Mouse (Mus musculus) left cerebral cortex, adult 8-10 months (tissue): ENCODE data around the gene Kif12. TPM values are rescaled to one million over a fixed set of nuclear protein-coding genes. Genes with fewer than 3 reads are reported as not detected.
A peak's percentile ranks its signal among the peaks of the same experiment; 100 is the strongest.

Experiments used
- DNase-seq, 2 experiments: peaks; one replicate each; pipeline ENCODE4 v3.0.0; 2022; ENCODE audit warnings: low spot score in 2 of 2
- total RNA-seq, 4 experiments: library from RNA; stranded (reverse); gene quantifications; 2 replicates each; pipeline ENCODE4 v1.2.4; 2022

Gene Kif12
- total RNA-seq, result under 1 TPM in 1 of 4 experiments, not detected in 3; 0.11 TPM

DNA sequence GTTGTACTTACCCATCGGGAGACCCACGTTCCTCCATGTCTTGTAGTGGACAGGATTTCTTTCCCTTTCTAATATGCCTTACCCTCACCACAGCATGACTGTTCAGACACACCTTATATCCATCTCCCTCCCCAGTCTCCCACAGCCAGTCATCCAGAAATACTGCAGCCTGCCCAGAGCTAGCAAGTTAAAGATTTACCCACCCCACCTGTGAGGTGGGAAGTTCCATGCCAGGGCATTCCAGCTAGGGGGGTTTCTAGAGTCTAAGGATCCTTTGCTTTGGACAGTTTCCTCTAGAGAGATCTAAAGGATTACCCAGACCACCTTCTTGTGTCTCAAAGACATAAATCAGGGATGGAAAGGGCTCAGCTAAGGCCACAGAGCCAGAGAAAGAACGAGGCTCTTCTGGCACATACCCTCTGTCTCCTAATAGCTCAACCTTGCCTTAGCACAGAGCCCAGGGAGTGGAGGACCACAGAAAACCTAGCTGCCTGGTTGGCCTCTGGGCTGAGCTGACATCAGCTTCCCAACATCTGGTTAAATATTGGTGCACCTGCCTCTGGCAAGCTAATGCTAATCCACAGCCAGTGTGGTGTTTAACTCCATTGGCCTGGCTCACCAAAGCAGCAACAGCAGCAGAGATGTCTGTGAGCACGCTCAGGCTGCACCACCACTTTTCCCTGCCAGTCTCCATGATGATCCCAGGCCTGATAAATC, at the start of gene Kif12:
Gene Kif12 (minus strand): TSS at position 163 of the 717 bp plus-strand sequence.
- no peak for DNase-seq

DNA sequence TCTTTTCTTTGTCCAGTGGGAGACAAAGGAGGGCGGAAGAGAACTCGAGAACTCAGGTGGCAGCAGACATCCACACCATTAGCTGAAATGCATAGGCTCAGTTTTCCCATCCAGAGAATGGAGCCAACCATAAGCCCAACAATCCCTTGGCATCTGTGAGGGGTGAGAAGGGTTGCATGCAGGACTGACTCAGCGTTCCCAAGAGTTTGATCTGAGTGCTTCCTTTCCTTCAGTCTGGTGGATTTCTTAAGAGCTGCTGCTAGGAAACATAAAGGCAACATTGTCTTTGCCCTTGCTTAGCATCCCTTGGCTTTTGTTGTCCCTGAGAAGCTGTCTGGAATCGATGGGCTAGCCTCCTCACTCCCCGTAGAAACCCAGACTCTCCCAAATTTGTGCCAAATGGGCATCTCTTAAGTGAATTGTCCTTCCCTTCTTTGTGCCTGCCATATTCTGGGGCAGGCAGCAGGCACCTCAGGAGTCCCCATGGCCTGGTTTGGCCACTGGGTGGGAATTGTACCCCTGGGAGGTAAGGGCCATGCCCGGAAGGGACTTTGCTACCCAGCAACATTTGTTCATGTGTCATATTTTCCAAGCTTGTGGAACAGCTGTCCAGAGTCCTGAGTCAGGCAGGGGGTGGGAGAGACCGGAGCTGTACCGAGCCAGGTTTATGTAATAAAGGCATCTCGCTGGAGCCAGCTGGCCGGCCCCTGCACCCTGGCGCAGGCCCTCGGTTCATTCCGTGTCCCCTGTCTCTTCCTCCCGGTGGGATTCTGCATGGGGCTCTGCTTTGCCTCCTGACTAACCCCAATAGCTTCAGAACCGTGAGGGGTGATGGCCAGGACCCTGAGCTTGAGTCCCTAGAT, 49.4 kb upstream of the Kif12 start:
- DNase-seq, result no peak

DNA sequence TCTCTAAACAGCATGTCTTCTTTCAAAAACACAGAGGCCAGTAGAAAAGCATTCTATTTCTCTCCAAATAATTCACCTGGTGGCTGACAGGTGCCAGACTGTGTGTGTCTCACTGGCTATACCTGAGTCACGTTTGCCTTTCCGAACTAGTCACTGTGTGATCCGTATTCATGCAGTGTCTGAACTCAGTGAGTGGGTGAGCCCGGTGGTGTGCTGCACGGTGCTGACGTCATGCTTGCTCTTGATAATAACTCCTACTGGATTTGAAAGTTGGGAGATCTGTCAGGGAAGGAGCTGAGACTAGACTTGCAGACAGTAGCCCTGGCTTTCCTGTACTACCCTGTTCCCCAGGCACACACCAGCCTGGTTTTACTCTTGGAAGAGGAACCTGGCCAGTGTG, 47.7 kb upstream of the Kif12 start:
- no peak for DNase-seq

DNA sequence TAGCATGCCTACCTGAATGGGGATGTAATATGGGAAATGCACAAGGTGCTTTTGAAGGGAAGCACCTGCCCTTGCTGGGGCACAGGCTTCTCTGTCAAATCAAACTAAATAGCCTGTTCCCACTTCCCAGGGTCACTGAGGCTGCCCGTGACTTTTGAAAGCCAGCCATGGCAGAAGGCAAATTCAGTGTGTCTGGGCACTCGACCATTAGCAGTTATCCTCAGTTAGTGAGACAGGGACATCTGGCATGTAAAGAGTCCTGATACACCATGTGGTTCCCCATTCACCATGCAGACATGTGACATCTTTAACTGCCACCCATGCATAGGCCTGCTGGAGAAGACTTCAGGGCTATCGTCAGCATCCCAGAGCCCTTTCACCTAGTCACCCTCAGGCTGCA, 47.1 kb upstream of the Kif12 start:
- no peak for DNase-seq

DNA sequence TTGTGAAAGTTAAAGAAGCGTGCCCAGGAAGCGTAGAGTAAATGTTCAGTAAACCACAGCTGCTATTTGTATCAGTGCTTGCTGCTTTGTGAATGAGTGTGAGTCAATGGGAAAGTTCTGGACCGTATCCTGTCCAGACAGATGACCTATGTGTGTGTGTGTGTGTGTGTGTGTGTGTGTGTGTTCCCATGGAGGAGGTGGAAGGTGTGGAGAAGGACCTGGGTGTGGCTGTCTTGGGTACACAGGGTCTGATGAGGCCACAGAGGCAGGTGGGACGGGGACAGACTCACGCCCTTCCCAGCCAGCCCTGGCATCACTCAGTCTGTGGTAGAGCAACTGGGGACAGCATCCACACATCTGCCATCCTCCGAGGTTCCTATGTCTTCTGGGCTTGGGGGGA, 45.6 kb upstream of the Kif12 start:
- no peak for DNase-seq

DNA sequence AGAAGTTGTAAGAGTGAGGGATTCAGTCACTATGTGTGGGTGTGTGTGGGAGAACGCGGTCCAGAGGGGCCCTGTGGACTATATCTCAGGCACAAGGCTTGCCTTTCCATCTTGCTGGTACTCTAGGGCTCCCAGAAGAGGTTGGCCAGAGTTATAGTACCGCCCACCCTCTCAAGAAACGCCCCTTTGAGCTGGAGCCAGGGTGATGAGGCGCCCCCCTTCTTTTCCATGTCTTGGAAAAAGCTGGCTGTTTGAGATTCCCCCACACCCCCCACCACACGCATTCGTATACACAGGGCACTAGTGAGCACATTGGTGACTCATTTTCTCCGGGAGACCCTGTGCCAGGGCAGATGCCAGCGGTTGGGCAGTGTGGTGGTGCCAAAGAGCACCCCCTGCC, 44.6 kb upstream of the Kif12 start:
- DNase-seq, result no peak

DNA sequence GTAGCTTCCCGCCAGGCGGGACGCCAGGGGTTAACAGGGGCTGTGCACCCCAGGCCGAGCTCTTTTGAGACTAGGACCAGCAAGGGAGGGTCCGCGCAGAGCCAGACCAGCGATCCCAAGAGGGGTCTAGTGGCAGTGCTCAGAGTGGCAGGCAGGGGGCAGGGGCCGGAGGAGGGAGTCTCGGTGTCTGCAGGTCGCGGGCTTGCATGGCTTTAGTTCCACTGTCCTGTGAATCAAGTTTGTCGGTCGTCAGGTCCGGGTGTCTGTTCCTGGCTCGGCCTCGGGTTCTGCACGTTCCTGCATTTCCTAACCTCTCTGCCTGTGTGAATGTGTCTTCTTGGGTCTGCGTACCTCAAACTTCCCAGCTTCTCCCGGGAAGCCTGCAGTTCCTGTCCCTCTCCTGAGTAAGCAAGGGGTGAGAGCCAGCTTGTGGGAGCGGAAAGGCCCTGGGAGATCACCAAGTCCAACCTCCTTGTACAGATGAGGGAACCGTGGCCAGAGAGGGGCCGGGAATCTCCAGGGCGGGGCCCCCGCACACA, 44.1 kb upstream of the Kif12 start:
- no peak for DNase-seq

DNA sequence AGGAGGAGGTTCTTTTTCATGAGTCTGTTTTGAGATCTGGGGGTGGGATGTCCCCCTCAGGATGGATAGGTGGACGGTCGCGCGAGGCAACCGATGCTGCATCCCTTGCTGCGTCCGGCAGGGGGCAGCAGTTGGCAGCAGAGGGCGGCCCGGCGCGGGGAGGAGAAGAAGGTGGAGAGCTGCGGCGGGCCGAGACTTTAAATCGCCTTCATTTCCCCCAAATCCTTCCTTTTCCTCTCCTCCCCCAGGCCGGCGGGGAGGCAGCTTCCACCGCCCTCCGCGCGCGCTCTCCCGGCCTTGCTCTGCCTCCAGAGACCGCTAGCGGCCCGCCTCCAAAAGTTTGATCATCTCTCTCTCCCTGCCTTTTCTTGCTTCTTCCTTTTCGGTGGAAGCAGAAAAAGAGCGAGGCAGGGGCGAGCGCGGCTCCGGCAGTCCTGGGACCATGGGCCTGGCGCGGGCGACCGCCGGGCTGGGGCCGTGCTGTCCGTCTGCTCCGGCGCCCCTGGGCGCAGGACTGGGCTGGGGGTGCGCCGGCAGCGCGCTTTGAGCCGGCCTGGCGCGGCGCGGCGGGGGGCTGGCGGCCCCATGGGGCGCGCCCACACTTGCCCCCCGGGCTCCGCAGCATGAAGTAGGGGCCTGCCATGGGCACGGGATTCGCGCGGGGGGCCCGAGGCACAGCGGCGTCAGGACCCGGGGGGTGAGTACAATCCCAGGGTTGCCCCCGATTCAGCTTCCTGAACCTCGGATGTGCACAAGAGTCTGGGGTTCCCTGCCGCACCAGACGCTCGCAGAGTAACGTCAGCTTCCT, 43.5 kb upstream of the Kif12 start:
- DNase-seq, result peak in 1 of 2 experiments; percentile 61

DNA sequence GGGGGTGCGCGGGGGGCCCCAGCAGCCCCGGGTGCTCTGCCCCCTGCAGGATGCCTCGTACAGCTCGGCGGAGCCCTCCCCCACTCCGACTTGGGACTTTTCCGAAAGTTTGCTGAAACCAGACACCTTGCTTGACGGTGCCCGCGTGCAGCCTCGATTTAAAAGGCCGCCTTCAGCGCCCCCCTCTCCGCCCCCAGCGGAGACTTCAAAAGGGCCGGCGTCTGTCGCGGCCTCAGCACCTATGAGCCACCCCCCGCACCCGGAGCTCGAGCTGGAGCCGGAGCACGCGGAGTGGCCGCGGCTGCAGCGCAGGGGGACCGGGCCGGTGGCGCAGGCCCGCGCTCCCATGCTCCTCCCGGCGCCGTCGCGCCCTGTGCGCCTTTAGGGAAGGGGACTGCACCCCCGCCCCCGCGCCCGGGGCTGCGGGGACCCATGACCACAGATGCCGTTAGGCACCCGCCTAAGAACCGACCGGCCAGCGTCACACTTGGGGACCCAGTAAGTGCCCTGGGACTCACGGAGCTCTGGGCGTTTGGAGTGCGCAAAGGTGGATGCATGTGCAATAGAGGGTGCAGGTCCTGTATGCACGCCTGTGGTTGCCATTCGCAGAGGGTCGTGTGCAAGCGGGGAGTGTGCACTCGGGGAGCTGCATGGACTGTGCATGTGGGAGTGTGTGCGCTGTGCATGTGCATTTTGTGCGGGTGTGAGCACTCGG, 42.1 kb upstream of the Kif12 start, which contains the start of gene Col27a1:
Gene Col27a1 (plus strand): TSS at position 98 of the 715 bp plus-strand sequence.
- DNase-seq, result no peak

DNA sequence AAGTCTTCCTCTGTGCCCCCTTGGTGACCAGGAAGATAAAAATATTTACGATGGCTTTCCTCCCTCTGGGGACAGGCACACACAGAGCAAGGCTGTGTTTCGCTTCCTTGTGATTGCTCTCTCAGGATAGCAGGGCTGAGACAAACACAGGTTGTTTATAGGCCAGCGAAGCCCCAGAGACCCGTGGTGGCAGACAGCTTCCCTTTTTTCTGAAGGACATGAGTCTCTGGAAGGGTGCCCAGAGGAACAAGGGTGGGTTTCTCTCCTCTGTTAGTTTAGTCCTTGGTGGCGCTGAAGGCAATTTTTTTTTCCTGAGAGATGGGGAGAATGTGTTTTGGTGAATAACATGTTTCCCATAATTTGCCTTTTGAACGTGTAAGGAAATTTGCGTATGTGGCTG, 33.7 kb upstream of the Kif12 start:
- no peak for DNase-seq

DNA sequence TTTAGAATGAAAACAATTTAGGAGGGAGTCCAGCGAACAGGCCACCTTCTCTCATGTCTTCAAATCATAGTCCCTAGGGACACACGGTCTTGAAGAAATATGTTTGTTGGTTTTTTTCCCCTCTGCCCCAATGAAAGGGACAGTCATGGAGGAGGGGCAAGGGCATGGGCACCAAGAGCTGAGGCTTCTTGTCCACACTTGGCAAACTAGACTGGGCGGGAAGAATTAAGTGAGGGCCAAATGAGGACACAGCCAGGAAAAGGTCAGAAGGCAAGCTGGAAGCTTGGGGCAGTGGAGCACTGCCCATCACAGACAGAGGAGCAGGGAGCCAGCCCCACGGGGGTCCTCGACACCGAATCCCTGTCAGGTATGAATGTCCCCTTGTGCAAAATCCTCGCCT, 31.9 kb upstream of the Kif12 start:
- no peak for DNase-seq

DNA sequence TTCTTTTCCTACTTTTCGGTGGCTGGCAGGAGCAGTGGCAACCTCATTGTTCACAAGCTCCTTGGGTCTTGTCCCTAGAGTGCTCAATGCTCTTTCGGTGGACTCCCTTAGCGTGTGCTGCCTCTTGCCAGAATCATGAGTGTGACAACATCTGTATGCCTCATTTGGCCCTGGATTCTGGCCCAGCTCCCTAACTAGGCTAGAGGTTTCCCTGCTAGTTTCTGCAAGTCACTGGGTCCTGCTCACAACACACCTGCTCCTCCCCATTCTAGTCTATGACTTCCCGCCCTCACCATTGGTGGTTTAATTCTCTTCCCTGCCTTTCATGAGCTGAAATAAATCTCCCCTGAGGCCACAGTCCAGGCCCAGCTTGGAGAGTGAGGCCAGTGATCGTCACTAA, 27.4 kb upstream of the Kif12 start:
- no peak for DNase-seq

DNA sequence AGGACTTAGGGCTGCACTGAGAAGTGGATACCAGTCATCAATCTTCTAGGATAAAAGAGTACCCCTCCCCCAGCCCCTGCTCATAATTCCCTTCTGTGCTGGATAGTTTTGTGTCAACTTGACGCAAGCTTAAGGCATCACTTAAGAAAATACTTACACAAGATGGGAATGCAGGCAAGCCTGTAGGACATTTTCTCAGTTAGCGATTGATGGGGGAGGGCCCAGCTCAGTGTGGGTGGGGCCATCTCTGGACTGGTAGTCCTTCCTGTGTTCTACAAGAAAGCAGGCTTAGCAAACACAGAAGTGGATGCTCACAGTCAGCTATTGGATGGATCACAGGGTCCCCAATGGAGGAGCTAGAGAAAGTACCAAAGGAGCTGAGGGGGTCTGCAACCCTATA, 22.4 kb upstream of the Kif12 start:
- DNase-seq, result no peak

DNA sequence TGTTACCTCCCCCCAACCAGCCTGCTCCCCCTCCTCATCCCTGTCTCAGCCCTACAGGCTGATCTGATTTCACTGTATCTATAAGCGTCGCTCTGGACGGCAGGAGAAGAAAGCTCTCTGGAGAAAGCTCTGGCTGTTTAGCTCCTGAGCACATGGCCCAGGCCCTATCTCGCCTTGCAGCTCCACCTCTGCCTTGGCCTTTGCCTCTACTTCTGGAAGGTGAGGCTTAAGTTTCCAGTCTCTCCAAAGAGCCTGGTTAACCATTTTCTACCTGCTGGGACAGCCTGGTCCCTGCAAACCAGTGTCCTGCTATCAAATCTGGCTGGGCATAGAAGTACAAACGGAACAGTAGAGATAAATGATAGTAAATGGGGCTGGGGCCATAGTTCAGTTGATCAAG, 19.7 kb upstream of the Kif12 start:
- DNase-seq, result no peak

DNA sequence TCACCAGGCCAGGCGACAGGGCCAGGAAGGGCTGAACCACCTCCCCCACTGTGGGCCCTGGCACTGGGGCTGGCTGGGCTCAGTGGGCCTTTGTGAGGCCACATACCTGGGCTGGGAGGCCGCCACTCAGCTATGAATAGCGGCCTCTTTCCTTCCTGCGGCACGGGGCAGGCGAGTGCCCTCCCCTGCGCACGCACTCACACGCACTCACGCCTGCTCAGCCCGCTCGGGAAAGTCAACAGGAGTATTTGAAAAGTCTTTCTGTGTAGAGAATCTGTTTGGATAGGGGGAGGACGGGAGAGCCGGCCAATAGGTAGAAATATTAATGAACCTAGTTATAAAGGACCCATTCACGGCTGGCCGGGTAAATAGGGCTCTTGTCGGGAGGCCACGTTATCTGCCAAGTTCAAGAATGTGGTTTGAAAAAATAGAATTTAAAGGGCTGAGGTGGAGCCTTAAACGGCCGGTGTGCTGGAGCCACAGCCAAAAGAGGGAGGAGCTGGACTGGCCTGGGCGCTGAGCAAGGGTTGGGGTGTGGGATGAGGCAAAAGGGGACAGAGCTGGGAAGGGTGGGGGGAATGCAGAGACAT, 14.4 kb upstream of the Kif12 start:
- peak in 1 of 2 experiments; percentile 8 for DNase-seq

DNA sequence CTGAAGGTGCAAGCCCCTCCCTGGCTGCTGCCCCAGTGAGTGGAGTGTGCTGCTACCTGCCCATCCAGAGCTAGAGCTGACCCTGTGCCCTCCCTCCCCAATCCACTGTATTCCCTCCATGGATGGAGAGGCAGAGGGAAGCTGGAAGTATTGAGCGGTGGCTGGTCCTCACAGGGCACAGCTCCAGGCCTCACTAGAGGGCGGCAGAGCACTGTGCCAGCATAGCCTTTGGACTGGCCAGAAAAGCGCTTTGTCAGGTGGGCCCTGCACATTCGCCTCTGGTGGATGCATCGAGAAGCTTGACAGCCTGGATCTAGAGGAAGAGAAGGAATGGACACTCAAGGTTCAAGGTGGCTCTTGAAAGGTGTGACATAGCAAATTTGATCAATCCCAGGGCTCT, 9.6 kb upstream of the Kif12 start:
- DNase-seq, result peak; percentile 25 to 34

DNA sequence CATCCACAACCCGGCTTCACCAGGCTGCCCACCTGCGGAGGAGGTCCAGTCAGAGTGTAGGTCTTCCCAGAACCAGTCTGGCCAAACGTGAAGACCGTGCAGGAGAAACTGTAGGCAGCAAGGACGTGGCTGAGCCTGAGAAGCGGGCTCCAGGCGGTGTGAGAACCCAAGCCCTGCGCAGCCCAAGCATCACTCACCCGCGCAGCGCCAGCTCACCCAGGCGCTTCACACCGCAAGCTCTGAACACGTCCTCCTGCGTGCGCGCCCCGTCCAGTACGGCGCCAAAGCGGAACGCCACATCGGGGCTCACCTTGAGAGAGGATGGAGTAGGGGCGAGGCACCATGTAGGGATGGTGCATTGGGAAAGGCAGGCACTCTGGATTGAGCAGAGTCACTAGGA, 809 bp downstream of the Kif12 start:
- no peak for DNase-seq

DNA sequence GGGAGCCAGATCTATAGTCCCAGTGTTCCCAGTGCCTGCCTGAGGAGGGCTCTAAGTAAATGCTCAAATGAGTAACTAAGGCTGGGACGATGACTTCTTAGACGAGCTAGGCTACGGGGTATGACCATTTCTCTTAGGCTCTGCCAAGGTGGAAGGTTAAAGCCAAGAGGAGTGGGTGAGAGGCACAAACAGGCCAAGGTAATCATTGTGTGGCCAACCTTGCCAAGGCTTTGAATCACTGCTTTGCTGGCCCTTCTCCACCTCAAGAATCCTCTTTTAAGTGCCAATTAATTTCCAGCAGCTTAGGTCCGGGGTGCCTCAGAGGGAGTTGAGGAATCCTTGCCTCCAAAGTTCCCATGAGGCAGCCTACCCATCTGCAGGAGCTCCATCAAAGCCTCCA, 1.9 kb downstream of the Kif12 start:
- DNase-seq, result no peak

DNA sequence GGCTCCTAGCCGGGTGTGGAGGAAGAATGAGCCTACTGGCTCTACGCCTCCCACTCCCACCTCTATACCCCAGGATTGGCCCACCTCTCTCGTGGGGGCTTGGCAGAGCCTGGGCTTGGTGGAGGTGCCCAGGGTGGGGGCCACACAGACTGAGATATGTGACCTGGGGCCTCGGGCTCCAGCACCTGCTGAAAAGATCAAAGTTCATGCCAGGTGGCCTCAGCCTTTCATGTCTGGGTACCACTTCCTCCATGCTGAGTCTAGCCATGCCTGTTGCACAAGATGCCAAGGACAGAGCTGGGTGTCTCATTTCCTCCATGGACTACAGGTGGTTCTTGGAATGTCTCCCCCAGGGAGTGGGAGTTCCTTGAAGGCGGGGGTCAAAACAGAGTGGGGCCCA, 5.6 kb downstream of the Kif12 start:
- DNase-seq, result no peak

DNA sequence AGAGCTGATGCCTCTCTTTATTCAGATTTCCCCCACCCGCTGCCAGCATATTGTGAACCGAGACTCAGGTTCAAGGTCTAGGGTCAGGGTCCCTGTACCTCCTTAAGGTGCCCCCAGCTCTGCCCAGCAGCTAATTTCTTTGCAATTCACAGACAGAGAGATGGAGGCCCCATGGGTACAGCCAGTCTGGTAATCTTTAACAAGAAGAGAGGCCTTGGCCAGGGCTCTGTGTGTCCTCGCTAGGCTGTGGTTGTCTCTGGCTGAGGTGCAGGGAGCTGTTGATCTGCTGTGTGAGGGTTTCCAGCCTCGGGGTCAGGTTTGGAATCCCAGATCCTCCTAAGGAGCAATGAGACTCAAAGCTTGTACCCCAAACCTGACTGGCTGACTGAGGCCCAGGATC, 6.3 kb downstream of the Kif12 start:
- no peak for DNase-seq
